8 mouse cellular contexts compared by ENCODE assay signal in genomic region chr10:40969372-40970033, GRCm38 (mm10).
DNase-seq lines count a peak whose midpoint lies in the region; ATAC-seq and TF ChIP-seq lines count a peak whose summit lies in the region.

No protein-coding gene starts in this region.

- no peak overlapping the region for H3K9ac ChIP-seq in CH12.LX (ENCODE audit: insufficient read depth, low read depth)
- peak overlapping the region; percentile 64 for H3K9ac ChIP-seq in hindbrain, embryonic 13.5 days
- H3K9ac ChIP-seq in neural tube, embryonic 12.5 days: no peak overlapping the region

- H3K4me3 ChIP-seq in heart, embryonic 10.5 days: peak overlapping the region; percentile 51
- no peak overlapping the region for H3K4me3 ChIP-seq in CH12.LX (replicated peaks in 1 of 3; ENCODE audit: low read depth in 2 of 3, low read length in 2 of 3, poor library complexity in 1 of 3)
- H3K4me3 ChIP-seq in hindbrain, embryonic 13.5 days: peak overlapping the region; percentile 32
- H3K4me3 ChIP-seq in neural tube, embryonic 12.5 days: peak overlapping the region; percentile 21

- peak; percentile 69 for ATAC-seq in hindbrain, embryonic 13.5 days (ENCODE audit: low FRiP score)
- ATAC-seq in neural tube, embryonic 12.5 days (ENCODE audit: low FRiP score, low read depth): peak; percentile 82; the same call in 1 of the 2 replicates

- in situ Hi-C loops in CH12.LX (cut with MboI; ENCODE audit: low pct_ligation_motif_present, low pct_unique_long_range_greater_than_20kb, low sequenced_read_pairs): no loop called here

- H3K27me3 ChIP-seq in heart, embryonic 10.5 days (ENCODE audit: insufficient read depth, poor library complexity, severe bottlenecking): no peaks in the 10 kb centered on the region
- peaks cover 6% of the 10 kb centered on the region for H3K27me3 ChIP-seq in CH12.LX (replicated peaks)
- H3K27me3 ChIP-seq in hindbrain, embryonic 13.5 days: no peaks in the 10 kb centered on the region
- H3K27me3 ChIP-seq in neural tube, embryonic 12.5 days (replicated peaks): no peaks in the 10 kb centered on the region

- H3K36me3 ChIP-seq in heart, embryonic 10.5 days: no peaks in the 10 kb centered on the region
- H3K36me3 ChIP-seq in CH12.LX (replicated peaks in 1 of 2; ENCODE audit: control insufficient read depth in 1 of 2, insufficient read depth in 1 of 2, low read length in 1 of 2): no peaks in the 10 kb centered on the region
- H3K36me3 ChIP-seq in hindbrain, embryonic 13.5 days: no peaks in the 10 kb centered on the region
- H3K36me3 ChIP-seq in neural tube, embryonic 12.5 days: no peaks in the 10 kb centered on the region

- H3K27ac ChIP-seq in heart, embryonic 10.5 days: peak overlapping the region; percentile 29; the same call in 1 of the 2 replicates
- no peak overlapping the region for H3K27ac ChIP-seq in CH12.LX (ENCODE audit: insufficient read depth, low read depth)
- peak overlapping the region; percentile 37 for H3K27ac ChIP-seq in hindbrain, embryonic 13.5 days
- no peak overlapping the region for H3K27ac ChIP-seq in neural tube, embryonic 12.5 days

- peaks cover 18% of the 10 kb centered on the region for H3K4me1 ChIP-seq in heart, embryonic 10.5 days
- peaks cover 0 to 3% of the 10 kb centered on the region in 2 experiments; a peak in 2 of 4 replicates for H3K4me1 ChIP-seq in CH12.LX (ENCODE audit: control insufficient read depth in 1 of 2, insufficient read depth in 2 of 2)
- peaks cover 31% of the 10 kb centered on the region for H3K4me1 ChIP-seq in hindbrain, embryonic 13.5 days (replicated peaks)
- H3K4me1 ChIP-seq in neural tube, embryonic 12.5 days: peaks cover 12% of the 10 kb centered on the region; the same call in 1 of the 2 replicates

- DNase-seq in heart, embryonic 10.5 days (ENCODE audit: low spot score): peak; percentile 79
- DNase-seq in heart, adult 9 months (ENCODE audit: low spot score in 2 of 2): no peak
- DNase-seq in CH12.LX (ENCODE audit: extremely low read depth): peak; percentile 4
- peak; percentile 64 for DNase-seq in embryo, embryonic 10.5 days (ENCODE audit: low spot score)
- DNase-seq in spleen, postnatal 10 days (ENCODE audit: low spot score in 2 of 2): no peak
- DNase-seq in natural killer cell, adult 2 months (ENCODE audit: low spot score in 2 of 2): no peak

- no peaks in the 10 kb centered on the region for H3K79me2 ChIP-seq in CH12.LX (replicated peaks; ENCODE audit: control insufficient read depth, extremely low read depth, insufficient read depth, poor library complexity, severe bottlenecking)

- dilution Hi-C loops in CH12.LX (cut with MboI; ENCODE audit: extremely low pct_ligation_motif_present, extremely low pct_unique_long_range_greater_than_20kb, low sequenced_read_pairs): no loop called here

- TF ChIP-seq EP300 in CH12.LX (IDR thresholded peaks at IDR 0.05; ENCODE audit: low read length): no peak; the same call in 1 of the 2 replicates

- no peak for TF ChIP-seq POLR2A in CH12.LX (IDR thresholded peaks at IDR 0.05; ENCODE audit: low read depth, low read length)

- H3K4me2 ChIP-seq in CH12.LX (ENCODE audit: insufficient read depth, low read depth, poor library complexity, severe bottlenecking): peak overlapping the region; percentile 83; the same call in 1 of the 2 replicates
- H3K4me2 ChIP-seq in hindbrain, embryonic 13.5 days: peak overlapping the region; percentile 55
- peak overlapping the region; percentile 58 for H3K4me2 ChIP-seq in neural tube, embryonic 12.5 days (replicated peaks)

- WGBS in heart, embryonic 10.5 days: 10% methylated on average over 16 of the region's 16 CpGs
- 9% methylated on average over 16 of the region's 16 CpGs for WGBS in hindbrain, embryonic 13.5 days
- 9% methylated on average over 16 of the region's 16 CpGs for WGBS in neural tube, embryonic 12.5 days

- H3K9me3 ChIP-seq in heart, embryonic 10.5 days: no peaks in the 10 kb centered on the region
- no peaks in the 10 kb centered on the region for H3K9me3 ChIP-seq in CH12.LX (replicated peaks; ENCODE audit: low read length)
- no peaks in the 10 kb centered on the region for H3K9me3 ChIP-seq in hindbrain, embryonic 13.5 days
- no peaks in the 10 kb centered on the region for H3K9me3 ChIP-seq in neural tube, embryonic 12.5 days

- no peak for TF ChIP-seq CTCF in CH12.LX (conservative IDR thresholded peaks at IDR 0.05 in 1 of 2, IDR thresholded peaks at IDR 0.05 in 1 of 2; ENCODE audit: low read depth in 2 of 2, low read length in 2 of 2)

- TF ChIP-seq RAD21 in CH12.LX (IDR thresholded peaks at IDR 0.05; ENCODE audit: low read depth, low read length): no peak

TF ChIP-seq in CH12.LX, 34 proteins besides CTCF, POLR2A, EP300 and RAD21:
- TF ChIP-seq JUN (IDR thresholded peaks at IDR 0.05; ENCODE audit: insufficient read depth, low read depth, low read length) (0 out of 2 replicates have a peak, but pooled peaks have one; percentile 6), IRF4 (IDR thresholded peaks at IDR 0.05; ENCODE audit: low read depth, low read length) (0 out of 2 replicates have a peak, but pooled peaks have one; percentile 24), JUND (conservative IDR thresholded peaks at IDR 0.05; ENCODE audit: low read depth, low read length) (no peak; the same call in 1 of the 2 replicates)

Comparison
In these comparisons a context has a peak if more than half of its experiments do, and no peak if none do; other contexts are left out.
1. DNase-seq: peak in heart, embryonic 10.5 days (single experiment), CH12.LX (single experiment) and embryo, embryonic 10.5 days (single experiment); none in heart, adult 9 months (0 of 2), spleen, postnatal 10 days (0 of 2) and natural killer cell, adult 2 months (0 of 2).
2. H3K27ac ChIP-seq: peak in heart, embryonic 10.5 days (single experiment) and hindbrain, embryonic 13.5 days (single experiment); none in CH12.LX (single experiment) and neural tube, embryonic 12.5 days (single experiment).
3. H3K4me3 ChIP-seq: peak in heart, embryonic 10.5 days (single experiment), hindbrain, embryonic 13.5 days (single experiment) and neural tube, embryonic 12.5 days (single experiment); none in CH12.LX (0 of 3).
4. Peak in every context shown above with its lines, with median percentiles within 50 percentile points of each other: H3K4me2 ChIP-seq.